Mouse (Mus musculus) ES-E14 (cell line): ENCODE results near the gene Mpdu1. TPM values are rescaled to one million over a fixed set of nuclear protein-coding genes. Genes with fewer than 3 reads are reported as not detected.

Source experiments
- DNase-seq: peaks from one replicate; pipeline ENCODE4 v3.0.0-alpha.2; 2013; ENCODE audit warnings: low read depth, low spot score
- H3K27ac ChIP-seq: 2 replicates; pipeline ENCODE4 v1.5.1; 2012; ENCODE audit warnings: low read depth, mild to moderate bottlenecking, low read length, moderate library complexity, mixed read lengths; ENCODE audit not compliant: poor library complexity, insufficient read depth, severe bottlenecking
- H3K36me3 ChIP-seq: 2 replicates; pipeline ENCODE4 v1.6.1; 2012; ENCODE audit warnings: mild to moderate bottlenecking, low read length, moderate library complexity, mixed read lengths; ENCODE audit not compliant: control insufficient read depth, poor library complexity, insufficient read depth, severe bottlenecking
- H3K4me1 ChIP-seq, 2 experiments: fragments of 150-350 bp in 1 of 2; sonication (generic) in 1 of 2; 2 replicates each; pipeline ENCODE4 v1.6.1; 2012; ENCODE audit warnings: low read length in 2 of 2, mild to moderate bottlenecking in 1 of 2, mixed read lengths in 1 of 2; ENCODE audit not compliant: control insufficient read depth in 2 of 2, insufficient read depth in 2 of 2, poor library complexity in 1 of 2
- H3K4me3 ChIP-seq, 2 experiments: fragments of 150-350 bp in 1 of 2; sonication (generic) in 1 of 2; 2 replicates each; pipeline ENCODE4 v1.5.1; 2012; ENCODE audit warnings: low read length in 2 of 2, low read depth in 1 of 2, mild to moderate bottlenecking in 1 of 2, mixed read lengths in 1 of 2; ENCODE audit not compliant: insufficient read depth in 1 of 2, poor library complexity in 1 of 2, severe bottlenecking in 1 of 2
- H3K9ac ChIP-seq: 2 replicates; pipeline ENCODE4 v1.6.1; 2012; ENCODE audit warnings: low read depth, mild to moderate bottlenecking, low read length, mixed read lengths; ENCODE audit not compliant: poor library complexity, insufficient read depth, severe bottlenecking
- H3K9me3 ChIP-seq: fragments of 150-350 bp; sonication (generic); 2 replicates; pipeline ENCODE4 v1.6.1; 2012; ENCODE audit warnings: low read depth, mild to moderate bottlenecking, low read length; ENCODE audit not compliant: control insufficient read depth, insufficient read depth
- CHD2 ChIP-seq: IDR thresholded peaks from 2 replicates; pipeline ENCODE4 v1.6.1; 2014; ENCODE audit warnings: mild to moderate bottlenecking, low read depth, low read length, inconsistent platforms
- HCFC1 ChIP-seq: IDR thresholded peaks from 2 replicates; pipeline ENCODE4 v1.6.1; 2012; ENCODE audit warnings: low read length, inconsistent platforms, borderline replicate concordance; ENCODE audit not compliant: insufficient read depth
- MAFK ChIP-seq: IDR thresholded peaks from 2 replicates; pipeline ENCODE4 v1.6.1; 2014; ENCODE audit warnings: mild to moderate bottlenecking, low read depth, low read length, inconsistent platforms; ENCODE audit not compliant: insufficient read depth
- ZC3H11A ChIP-seq: IDR thresholded peaks from 2 replicates; pipeline ENCODE4 v1.6.1; 2012; ENCODE audit warnings: low read depth, mild to moderate bottlenecking, inconsistent platforms, low read length, borderline replicate concordance
- ZNF384 ChIP-seq: IDR thresholded peaks from 2 replicates; pipeline ENCODE4 v1.6.1; 2012; ENCODE audit warnings: low read depth, low read length, inconsistent platforms
- in situ Hi-C, 2 experiments: fragments of 600-800 bp; cut with MboI; formaldehyde crosslinking; loops; one replicate each; pipeline ENCODE4 v1.15.1; 2025; ENCODE audit warnings: low sequenced_read_pairs in 2 of 2, inconsistent platforms in 1 of 2; ENCODE audit not compliant: unreplicated experiment in 2 of 2
- total RNA-seq: library from RNA; depleted of rRNA; stranded (reverse); fragments of 300-350 nt; gene quantifications from 2 replicates; pipeline ENCODE4 v1.2.3, GENCODE M21; 2012; rRNA removed

The Mpdu1 gene
- total RNA-seq, 1 experiment, result 258 TPM

DNA sequence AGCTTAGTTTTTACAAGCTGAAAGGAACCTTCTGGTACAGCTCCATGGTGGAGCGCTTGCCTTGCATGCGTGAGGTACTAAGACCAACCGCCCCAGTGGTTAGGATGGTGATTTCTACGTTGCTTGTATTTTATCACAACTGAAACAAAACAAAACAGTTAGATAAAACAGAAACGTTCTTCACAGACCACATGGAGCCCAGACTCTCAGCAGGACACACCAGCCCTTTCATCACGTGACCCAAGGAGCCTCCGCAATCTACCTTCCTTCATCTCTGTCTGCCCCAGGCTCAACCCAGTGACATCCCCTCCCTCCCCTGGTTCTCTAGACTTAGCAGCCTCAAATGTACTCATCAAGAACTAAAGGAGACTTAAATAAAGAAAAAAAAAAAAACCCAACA is 53.0 kb downstream of the Mpdu1 start:
- no peak overlapping the region for H3K4me3 ChIP-seq
- H3K9ac ChIP-seq, result no peak overlapping the region
- DNase-seq, result no peak
- H3K9me3 ChIP-seq, result no peaks in the 10 kb centered on the region
- in situ Hi-C loops, result no loop called here
- no peak overlapping the region for H3K27ac ChIP-seq
- TF ChIP-seq ZNF384 (no peak), HCFC1 (no peak), CHD2 (no peak), MAFK (no peak), ZC3H11A (no peak)
- H3K4me1 ChIP-seq, result peaks cover 0 to 9% of the 10 kb centered on the region in 2 experiments; a peak in 1 of 4 replicates
- H3K36me3 ChIP-seq, result no peaks in the 10 kb centered on the region

DNA sequence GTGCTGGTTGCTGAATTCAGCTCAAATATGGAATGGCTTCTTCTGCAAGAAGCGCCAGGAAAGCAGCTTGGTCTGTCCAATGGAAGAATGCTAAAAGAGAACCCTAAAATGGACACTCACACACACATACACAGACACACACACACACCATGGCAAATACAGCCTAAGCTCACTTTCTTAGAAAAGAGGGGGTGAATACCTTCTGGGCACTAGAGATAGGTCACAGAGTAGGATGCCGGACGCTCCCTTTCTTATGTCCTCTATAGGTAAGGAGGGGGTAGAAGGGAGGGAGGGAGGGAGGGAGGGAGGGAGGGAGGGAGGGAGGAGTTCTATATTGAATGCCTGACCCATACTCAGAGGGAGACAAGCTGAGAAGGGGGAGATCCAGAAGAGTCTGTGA is 53.9 kb downstream of the Mpdu1 start:
- no peaks in the 10 kb centered on the region for H3K9me3 ChIP-seq
- H3K9ac ChIP-seq, result no peak overlapping the region
- no peak for TF ChIP-seq ZNF384
- no peak for TF ChIP-seq MAFK
- no peak for TF ChIP-seq ZC3H11A
- TF ChIP-seq CHD2, result no peak
- no peak for TF ChIP-seq HCFC1
- no peak for DNase-seq
- H3K4me3 ChIP-seq, result no peak overlapping the region
- in situ Hi-C loops, result no loop called here
- H3K4me1 ChIP-seq, result peaks cover 0 to 10% of the 10 kb centered on the region in 2 experiments; a peak in 1 of 4 replicates
- H3K36me3 ChIP-seq, result no peaks in the 10 kb centered on the region
- H3K27ac ChIP-seq, result no peak overlapping the region

DNA sequence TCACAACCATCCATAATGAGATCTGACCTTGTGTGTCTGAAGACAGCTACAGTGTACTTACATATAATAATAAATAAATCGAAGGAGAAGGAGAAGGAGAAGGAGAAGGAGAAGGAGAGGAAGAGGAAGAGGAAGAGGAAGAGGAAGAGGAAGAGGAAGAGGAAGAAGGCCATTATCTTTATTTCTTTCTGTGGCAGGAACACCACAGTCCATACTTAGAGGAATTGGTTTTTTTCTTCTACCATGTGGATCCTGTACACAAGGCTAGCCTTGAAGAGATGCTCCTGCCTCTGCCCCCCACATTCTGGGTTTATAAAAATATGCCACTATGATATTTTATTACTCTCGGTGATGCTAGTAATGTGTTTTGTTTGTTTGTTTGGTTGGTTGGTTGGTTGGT is 55.6 kb downstream of the Mpdu1 start:
- TF ChIP-seq HCFC1 (no peak), MAFK (no peak), ZNF384 (no peak), CHD2 (no peak), ZC3H11A (no peak)
- Histone ChIP-seq H3K4me3 (no peak overlapping the region), H3K9me3 (no peaks in the 10 kb centered on the region), H3K4me1 (peaks cover 3 to 8% of the 10 kb centered on the region in 2 experiments; a peak in 1 of 4 replicates), H3K27ac (no peak overlapping the region), H3K36me3 (no peaks in the 10 kb centered on the region), H3K9ac (no peak overlapping the region)
- in situ Hi-C loops, result no loop called here
- DNase-seq, result no peak

Other genes with a start within 250 kb of the Mpdu1 start
- 7.9 and 9.4 TPM in 2 replicates for gene Kdm6b, start 249.0 kb downstream of the Mpdu1 start, total RNA-seq
- gene Dnah2, start 113.5 kb downstream of the Mpdu1 start, total RNA-seq, result 0.98 and 2.5 TPM in 2 replicates
- gene Efnb3, start 102.4 kb downstream of the Mpdu1 start, total RNA-seq, result 3.1 and 3.2 TPM in 2 replicates
- gene Wrap53, start 82.4 kb downstream of the Mpdu1 start, total RNA-seq, result 30.7 and 33.0 TPM in 2 replicates
- gene Trp53, start 82.3 kb downstream of the Mpdu1 start, total RNA-seq, result 98.0 and 105 TPM in 2 replicates
- gene Atp1b2, start 56.7 kb downstream of the Mpdu1 start, total RNA-seq, result 12.1 and 13.1 TPM in 2 replicates
- not detected in 2 replicates for gene Shbg, start 44.7 kb downstream of the Mpdu1 start, total RNA-seq
- gene Sat2, start 40.6 kb downstream of the Mpdu1 start, total RNA-seq, result 3.2 and 3.6 TPM in 2 replicates
- gene Fxr2, start 29.7 kb downstream of the Mpdu1 start, total RNA-seq, result 153 and 161 TPM in 2 replicates
- gene Sox15, start 7.3 kb downstream of the Mpdu1 start, total RNA-seq, result 6.6 and 8.2 TPM in 2 replicates
- gene Cd68, start 3.5 kb upstream of the Mpdu1 start, total RNA-seq, result 23.4 and 32.7 TPM in 2 replicates
- gene Eif4a1, start 9.8 kb upstream of the Mpdu1 start, total RNA-seq, result 1,512 and 1,948 TPM in 2 replicates
- 265 and 282 TPM in 2 replicates for gene Senp3, start 19.4 kb upstream of the Mpdu1 start, total RNA-seq
- gene Tnfsf13, start 23.1 kb upstream of the Mpdu1 start, total RNA-seq, result 8.6 and 11.7 TPM in 2 replicates
- 8.7 and 16.1 TPM in 2 replicates for gene Tnfsf12, start 33.2 kb upstream of the Mpdu1 start, total RNA-seq
- 13.7 and 19.9 TPM in 2 replicates for gene Tnfsfm13, start 33.5 kb upstream of the Mpdu1 start, total RNA-seq
- gene Polr2a, start 96.0 kb upstream of the Mpdu1 start, total RNA-seq, result 71.9 and 74.2 TPM in 2 replicates
- gene Slc35g3, start 99.3 kb upstream of the Mpdu1 start, total RNA-seq, result 0.22 and 0.48 TPM in 2 replicates
- 1.6 and 3.0 TPM in 2 replicates for gene Zbtb4, start 103.3 kb upstream of the Mpdu1 start, total RNA-seq
- 3.8 and 5.7 TPM in 2 replicates for gene Chrnb1, start 133.3 kb upstream of the Mpdu1 start, total RNA-seq
- gene Fgf11, start 139.2 kb upstream of the Mpdu1 start, total RNA-seq, result 0.31 and 0.42 TPM in 2 replicates
- gene Tmem102, start 143.0 kb upstream of the Mpdu1 start, total RNA-seq, result 1.3 and 1.8 TPM in 2 replicates
- gene Gm39566, start 152.7 kb upstream of the Mpdu1 start, total RNA-seq, result not detected in 2 replicates
- not detected in 2 replicates for gene Spem2, start 155.8 kb upstream of the Mpdu1 start, total RNA-seq
- 0.27 TPM in 1 of 2 replicates, not detected in the other for gene Spem1, start 159.5 kb upstream of the Mpdu1 start, total RNA-seq
- gene Nlgn2, start 175.1 kb upstream of the Mpdu1 start, total RNA-seq, result 8.9 and 9.5 TPM in 2 replicates
- 88.9 and 90.7 TPM in 2 replicates for gene Tmem256, start 175.9 kb upstream of the Mpdu1 start, total RNA-seq
- gene Plscr3, start 183.7 kb upstream of the Mpdu1 start, total RNA-seq, result 7.0 and 7.2 TPM in 2 replicates
- 3.4 and 8.1 TPM in 2 replicates for gene Tnk1, start 196.1 kb upstream of the Mpdu1 start, total RNA-seq
- gene Tmem95, start 215.4 kb upstream of the Mpdu1 start, total RNA-seq, result not detected in 2 replicates
- gene Kctd11, start 218.8 kb upstream of the Mpdu1 start, total RNA-seq, result 3.1 and 5.4 TPM in 2 replicates
- gene Acap1, start 232.9 kb upstream of the Mpdu1 start, total RNA-seq, result 9.6 and 14.7 TPM in 2 replicates
- gene 2810408A11Rik, start 238.3 kb upstream of the Mpdu1 start, total RNA-seq, result 3.3 and 5.7 TPM in 2 replicates
- gene Neurl4, start 238.4 kb upstream of the Mpdu1 start, total RNA-seq, result 66.3 and 98.2 TPM in 2 replicates